Mouse (Mus musculus) forebrain, embryonic 14.5 days (tissue): ENCODE data around the gene Kif1b. TPM values are rescaled to one million over a fixed set of nuclear protein-coding genes. Genes with fewer than 3 reads are reported as not detected.

Experiments
- ATAC-seq: fragments of 200-750 bp; cut with Nextera tagmentation; 2 replicates; pipeline ENCODE4 v1.8.0; 2017; ENCODE audit warnings: mild to moderate bottlenecking, moderate library complexity
- DNase-seq: peaks from one replicate; pipeline ENCODE4 v3.0.0-alpha.2; 2015; ENCODE audit warnings: low spot score
- H3K27ac ChIP-seq: fragments of 300-500 bp; sonication (generic); 2 replicates; pipeline ENCODE4 v1.5.1; 2014; ENCODE audit warnings: low read depth, mild to moderate bottlenecking, control low read depth, low read length, moderate library complexity
- H3K27me3 ChIP-seq: fragments of 300-500 bp; sonication (generic); replicated peaks from 2 replicates; pipeline ENCODE4 v1.6.1; 2014; ENCODE audit warnings: low read length, control low read depth, mixed read lengths; ENCODE audit not compliant: control insufficient read depth, insufficient read depth
- H3K36me3 ChIP-seq: fragments of 300-500 bp; sonication (generic); 2 replicates; pipeline ENCODE4 v1.6.1; 2014; ENCODE audit warnings: low read length, control low read depth; ENCODE audit not compliant: control insufficient read depth, insufficient read depth
- H3K4me1 ChIP-seq: fragments of 300-500 bp; sonication (generic); 2 replicates; pipeline ENCODE4 v1.6.1; 2014; ENCODE audit warnings: antibody characterized with exemption, low read length, control low read depth; ENCODE audit not compliant: control insufficient read depth, insufficient read depth
- H3K4me2 ChIP-seq: fragments of 300-500 bp; sonication (generic); 2 replicates; pipeline ENCODE4 v1.6.1; 2014; ENCODE audit warnings: mild to moderate bottlenecking, control low read depth, low read length
- H3K4me3 ChIP-seq: fragments of 300-500 bp; sonication (generic); 2 replicates; pipeline ENCODE4 v1.5.1; 2014; ENCODE audit warnings: low read depth, low read length, control low read depth
- H3K9ac ChIP-seq: fragments of 300-500 bp; sonication (generic); 2 replicates; pipeline ENCODE4 v1.6.1; 2014; ENCODE audit warnings: mild to moderate bottlenecking, low read length, control low read depth, moderate library complexity
- H3K9me3 ChIP-seq: fragments of 300-500 bp; sonication (generic); replicated peaks from 2 replicates; pipeline ENCODE4 v1.6.1; 2016; ENCODE audit warnings: low read length, control low read depth, mixed read lengths; ENCODE audit not compliant: control insufficient read depth
- WGBS: fragments of 180-500 bp; shearing (Covaris S2); extraction: QIAGEN DNeasy Blood & Tissue Kit; methylation state at CpG from one replicate; pipeline ENCODE4 v1.1.7; 2014; 5-methylcytosine and 5-hydroxymethylcytosine counted together
- polyA plus RNA-seq: library from polyadenylated mRNA; unstranded; fragments of >200 nt; fragmentation: Nextera tagmentation; extraction: Ambion mirVana; gene quantifications from 2 replicates; pipeline ENCODE4 v1.2.1, GENCODE M21; 2014

Kif1b gene
- polyA plus RNA-seq, 1 experiment from 2014 or later, result 101 TPM

DNA sequence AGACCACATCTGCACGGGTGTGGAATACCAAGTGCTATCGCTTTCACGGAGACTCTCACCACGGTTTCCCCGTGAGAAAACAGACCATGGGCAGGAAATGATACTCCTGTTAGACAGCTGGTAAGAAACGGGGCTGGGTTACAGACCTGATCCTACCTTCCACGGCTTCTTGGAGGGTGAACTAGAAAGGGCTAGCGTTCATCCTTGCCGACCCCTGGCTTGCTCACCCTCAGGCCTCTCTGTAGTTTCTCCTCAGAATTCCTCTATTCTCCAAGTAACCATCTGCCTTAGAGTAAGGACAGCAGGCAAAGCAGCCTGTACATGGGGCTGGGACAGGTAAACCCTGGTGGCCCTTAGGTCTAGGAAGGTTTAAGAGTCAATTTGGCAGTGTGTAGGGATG lies 158.3 kb downstream of the Kif1b start:
- WGBS, result 88% methylated on average over 9 of the region's 9 CpGs
- Histone ChIP-seq H3K27ac (no peak overlapping the region), H3K9ac (no peak overlapping the region), H3K36me3 (peaks cover 46% of the 10 kb centered on the region), H3K4me3 (no peak overlapping the region), H3K9me3 (no peaks in the 10 kb centered on the region), H3K4me1 (no peaks in the 10 kb centered on the region), H3K4me2 (no peak overlapping the region), H3K27me3 (no peaks in the 10 kb centered on the region)
- ATAC-seq (no peak), DNase-seq (no peak)

DNA sequence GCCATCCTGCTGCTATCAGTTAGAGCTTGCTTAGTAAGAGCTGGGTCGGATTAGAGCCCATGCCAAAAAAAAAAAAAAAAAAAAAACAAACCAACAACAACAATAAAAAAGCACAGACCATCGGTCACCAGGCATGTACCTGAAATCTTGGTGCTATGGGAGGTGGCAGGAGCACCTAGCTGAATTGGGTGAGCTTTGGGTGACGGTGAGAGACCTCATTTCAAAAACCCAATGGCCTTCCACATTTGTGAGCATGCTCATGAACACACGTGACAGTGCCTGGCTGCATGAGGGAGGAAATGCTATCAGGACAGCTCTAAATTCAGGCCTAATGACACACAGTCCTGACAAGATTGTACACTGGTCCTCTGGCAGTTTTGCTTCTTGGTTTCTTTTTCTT lies 159.4 kb downstream of the Kif1b start:
- WGBS, result 65% methylated on average over 4 of the region's 4 CpGs
- no peak overlapping the region for H3K9ac ChIP-seq
- no peak for ATAC-seq

DNA sequence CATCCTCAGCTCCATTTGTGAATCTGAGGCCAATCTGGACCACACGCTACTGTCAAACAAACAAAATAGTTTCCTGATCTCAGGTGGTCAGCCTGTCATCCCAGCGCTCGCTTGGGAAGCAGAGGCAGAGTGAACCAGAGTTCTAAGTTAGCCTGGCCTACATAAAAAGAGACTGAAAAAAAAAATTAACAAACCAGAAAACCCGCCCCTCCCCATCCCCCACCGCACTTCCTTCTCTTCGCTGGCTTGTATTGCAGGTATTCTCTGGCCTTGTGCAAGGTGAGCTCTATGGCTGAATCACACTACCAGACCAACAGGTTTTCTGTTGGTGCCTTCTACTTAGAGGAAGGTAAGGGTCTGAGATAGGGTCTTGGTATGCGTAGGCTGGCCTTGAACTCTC lies 160.0 kb downstream of the Kif1b start:
- DNase-seq (no peak), ATAC-seq (no peak)
- WGBS, result 87% methylated on average over 7 of the region's 7 CpGs
- no peaks in the 10 kb centered on the region for H3K4me1 ChIP-seq
- no peak overlapping the region for H3K4me3 ChIP-seq
- no peaks in the 10 kb centered on the region for H3K9me3 ChIP-seq
- no peaks in the 10 kb centered on the region for H3K27me3 ChIP-seq
- H3K4me2 ChIP-seq, result no peak overlapping the region
- H3K36me3 ChIP-seq, result peaks cover 29% of the 10 kb centered on the region
- no peak overlapping the region for H3K9ac ChIP-seq
- no peak overlapping the region for H3K27ac ChIP-seq

More for the DNA sequence above, 159.4 kb downstream of the Kif1b start:
- Histone ChIP-seq H3K9me3 (no peaks in the 10 kb centered on the region), H3K27me3 (no peaks in the 10 kb centered on the region), H3K27ac (no peak overlapping the region), H3K4me3 (no peak overlapping the region), H3K36me3 (peaks cover 35% of the 10 kb centered on the region), H3K4me1 (no peaks in the 10 kb centered on the region), H3K4me2 (no peak overlapping the region)
- DNase-seq, result no peak

DNA sequence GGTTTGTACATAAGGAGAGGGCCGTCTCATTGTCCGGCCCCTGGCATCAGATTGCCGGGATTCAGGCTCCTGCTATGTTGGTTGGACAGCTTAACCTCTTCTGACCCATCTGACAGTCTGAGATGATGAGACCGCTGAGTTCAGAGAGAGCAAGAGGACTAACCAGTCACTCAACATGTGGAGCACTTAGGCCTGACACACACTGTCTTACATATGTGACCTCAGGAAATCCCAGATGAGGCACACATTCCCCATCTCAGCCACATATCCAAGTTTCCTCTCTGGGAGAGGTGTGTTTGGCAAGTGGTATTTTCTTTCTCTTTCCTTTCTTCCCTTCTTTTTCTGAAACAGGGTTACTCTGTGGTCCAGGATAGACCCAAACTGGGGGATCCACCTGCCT lies 162.3 kb downstream of the Kif1b start:
- no peak overlapping the region for H3K4me3 ChIP-seq
- peaks cover 7% of the 10 kb centered on the region for H3K36me3 ChIP-seq
- no peak overlapping the region for H3K27ac ChIP-seq
- H3K4me2 ChIP-seq, result no peak overlapping the region
- H3K9ac ChIP-seq, result no peak overlapping the region
- ATAC-seq (0 out of 2 replicates have a peak, but pooled peaks have one; percentile 7), DNase-seq (no peak)
- WGBS, result 88% methylated on average over 4 of the region's 4 CpGs
- no peaks in the 10 kb centered on the region for H3K9me3 ChIP-seq
- H3K4me1 ChIP-seq, result no peaks in the 10 kb centered on the region
- H3K27me3 ChIP-seq, result no peaks in the 10 kb centered on the region

DNA sequence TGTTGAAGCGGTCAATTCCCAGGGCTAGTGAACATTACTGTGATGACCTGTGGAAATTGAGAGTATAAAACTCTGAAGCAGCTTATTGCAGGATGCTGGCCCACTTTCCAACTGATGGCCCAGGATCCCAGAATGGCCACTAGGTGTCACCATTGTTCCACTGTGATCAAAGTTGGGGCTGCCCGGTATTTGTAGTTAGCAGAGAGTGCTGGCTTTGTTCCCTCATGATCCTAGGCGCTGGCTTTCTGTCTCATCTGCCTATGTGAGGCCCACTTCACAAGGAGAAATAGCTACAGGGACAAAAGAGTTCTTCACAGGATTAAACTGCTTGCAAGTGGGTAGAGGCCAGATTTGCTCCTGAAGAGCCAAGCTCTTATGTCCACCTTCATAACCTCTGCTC lies 163.0 kb downstream of the Kif1b start:
- Histone ChIP-seq H3K27ac (no peak overlapping the region), H3K4me3 (no peak overlapping the region), H3K4me1 (no peaks in the 10 kb centered on the region), H3K36me3 (peaks cover 1% of the 10 kb centered on the region; the same call in 1 of the 2 replicates), H3K9me3 (no peaks in the 10 kb centered on the region), H3K9ac (no peak overlapping the region), H3K4me2 (no peak overlapping the region), H3K27me3 (no peaks in the 10 kb centered on the region)
- peak; percentile 93 for ATAC-seq
- 3% methylated on average over 3 of the region's 3 CpGs for WGBS
- peak; percentile 93 for DNase-seq

DNA sequence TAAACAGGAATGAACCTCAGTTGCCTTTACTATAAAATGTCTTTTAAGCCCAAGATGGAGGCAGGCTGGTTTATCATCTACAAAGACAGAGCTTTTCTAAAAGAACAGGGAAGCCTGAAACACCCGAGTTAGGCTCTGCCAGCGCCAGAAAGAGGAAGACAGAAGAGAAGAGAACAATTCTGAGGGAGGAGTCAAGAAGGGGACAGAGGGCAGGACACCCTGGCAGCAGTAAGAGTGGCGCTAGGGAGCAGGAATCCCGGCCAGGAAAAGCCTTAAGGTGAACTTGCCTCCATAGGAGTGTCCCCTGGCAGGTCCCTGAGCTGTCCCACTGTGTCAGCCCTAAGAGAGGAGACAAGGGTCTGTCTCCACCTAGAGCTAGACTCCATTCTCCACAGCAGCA lies 163.9 kb downstream of the Kif1b start:
- no peaks in the 10 kb centered on the region for H3K4me1 ChIP-seq
- H3K4me3 ChIP-seq, result no peak overlapping the region
- no peak overlapping the region for H3K4me2 ChIP-seq
- no peaks in the 10 kb centered on the region for H3K9me3 ChIP-seq
- DNase-seq (no peak), ATAC-seq (no peak)
- no peak overlapping the region for H3K27ac ChIP-seq
- H3K27me3 ChIP-seq, result no peaks in the 10 kb centered on the region
- no peak overlapping the region for H3K9ac ChIP-seq
- 30% methylated on average over 4 of the region's 4 CpGs for WGBS
- no peaks in the 10 kb centered on the region for H3K36me3 ChIP-seq

DNA sequence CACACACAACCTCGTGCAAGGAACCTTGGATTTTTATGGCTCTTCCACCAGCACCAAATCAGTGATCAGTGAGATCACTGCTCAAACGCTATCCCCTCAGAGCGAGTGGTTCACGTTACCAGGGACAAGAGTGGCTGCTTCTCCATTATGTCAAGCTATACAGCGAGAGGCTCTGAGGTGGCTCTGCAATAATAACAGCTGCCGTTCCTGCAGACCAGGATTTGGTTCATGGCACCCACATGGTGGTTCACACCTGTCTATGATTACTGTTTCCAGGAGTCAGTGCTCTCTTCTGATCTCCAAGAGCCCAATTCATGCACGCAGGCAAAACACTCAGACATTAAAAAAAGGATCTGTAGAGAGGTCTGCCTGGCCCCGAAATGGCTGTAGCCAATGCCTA lies 169.0 kb downstream of the Kif1b start:
- Histone ChIP-seq H3K4me1 (no peaks in the 10 kb centered on the region), H3K36me3 (no peaks in the 10 kb centered on the region), H3K27ac (no peak overlapping the region), H3K9ac (no peak overlapping the region), H3K4me2 (no peak overlapping the region), H3K4me3 (no peak overlapping the region), H3K9me3 (no peaks in the 10 kb centered on the region), H3K27me3 (no peaks in the 10 kb centered on the region)
- WGBS, result 87% methylated on average over 8 of the region's 8 CpGs
- no peak for DNase-seq
- no peak for ATAC-seq

DNA sequence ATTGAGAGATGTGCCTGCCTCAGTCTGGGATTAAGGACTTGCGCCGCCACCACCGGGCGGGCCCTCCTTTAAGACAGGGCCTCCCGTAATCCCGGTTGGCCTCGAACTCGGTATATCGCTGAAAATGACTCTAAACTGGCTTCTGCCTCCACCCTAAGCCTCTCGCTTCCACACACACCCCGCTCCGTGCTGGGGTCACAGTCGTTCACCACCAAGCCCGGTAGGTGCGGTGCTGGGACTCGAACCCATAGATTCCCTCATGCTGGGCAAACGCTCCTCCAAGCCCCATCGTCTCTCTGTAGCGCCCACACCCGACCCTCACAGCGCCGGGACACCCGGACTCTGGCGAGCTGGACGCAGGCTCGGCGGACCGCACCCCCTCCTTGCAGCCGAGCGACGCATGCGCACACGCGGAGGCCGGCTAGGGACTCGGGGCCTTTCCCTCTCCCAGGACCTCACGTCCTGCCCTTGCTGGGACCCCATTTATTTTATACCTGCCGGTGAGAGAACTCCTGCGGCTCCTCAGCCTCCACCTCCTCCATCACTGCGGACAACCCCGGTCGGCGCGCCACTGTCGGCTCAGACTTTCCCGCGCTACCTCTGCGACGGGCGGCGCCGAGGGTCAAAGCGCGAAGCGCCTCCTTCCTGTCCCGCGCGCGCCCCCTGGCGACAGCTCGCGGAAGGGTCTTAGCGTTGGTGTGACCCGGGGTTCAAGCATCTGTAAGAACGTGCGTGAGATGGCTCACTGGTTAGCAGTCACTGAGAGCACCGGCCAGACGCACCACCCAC lies 170.3 kb downstream of the Kif1b start, which contains the start of gene Cenps:
Cenps (minus strand) TSS at position 648 of the 789 bp plus-strand sequence.
- peak within 1 kb of the TSS; percentile 72 for H3K4me2 ChIP-seq

DNA sequence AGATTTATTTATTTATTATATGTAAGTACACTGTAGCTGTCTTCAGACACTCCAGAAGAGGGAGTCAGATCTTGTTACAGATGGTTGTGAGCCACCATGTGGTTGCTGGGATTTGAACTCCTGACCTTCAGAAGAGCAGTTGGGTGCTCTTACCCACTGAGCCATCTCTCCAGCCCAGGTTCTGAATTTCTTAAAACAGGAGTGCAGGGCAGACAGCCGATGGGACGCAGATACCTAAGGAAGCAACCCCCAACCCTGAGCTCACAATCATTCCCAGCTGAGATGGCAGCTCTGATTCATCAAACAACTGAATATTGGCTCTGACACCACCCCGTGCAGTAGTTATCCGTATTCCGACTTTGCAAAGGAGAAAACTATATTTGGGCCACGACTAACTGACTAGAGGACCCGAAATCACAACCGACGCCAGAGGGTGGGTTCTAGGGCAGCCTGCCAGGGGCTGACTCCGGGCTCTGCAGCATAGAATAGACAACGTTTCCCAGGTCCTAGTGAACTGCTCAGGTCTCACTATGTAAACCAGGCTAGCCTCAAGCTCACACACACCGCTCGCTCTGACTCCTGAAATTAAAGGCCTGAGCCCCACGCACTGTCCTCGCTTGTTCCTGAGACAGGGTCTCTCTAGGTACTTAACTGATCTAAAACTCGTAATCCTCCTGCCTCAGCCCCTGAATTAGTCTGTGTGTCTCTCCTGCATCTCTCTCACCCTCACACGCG lies 171.2 kb downstream of the Kif1b start:
- ATAC-seq (0 out of 2 replicates have a peak, but pooled peaks have one; percentile 14), DNase-seq (no peak)
- no peaks in the 10 kb centered on the region for H3K4me1 ChIP-seq
- H3K36me3 ChIP-seq, result 0 out of 2 replicates have a peak, but pooled peaks cover 5% of the 10 kb centered on the region
- peak overlapping the region; percentile 68 for H3K4me3 ChIP-seq
- no peak overlapping the region for H3K27ac ChIP-seq
- H3K27me3 ChIP-seq, result no peaks in the 10 kb centered on the region
- H3K9ac ChIP-seq, result peak overlapping the region; percentile 76
- H3K4me2 ChIP-seq, result peak overlapping the region; percentile 72
- H3K9me3 ChIP-seq, result no peaks in the 10 kb centered on the region
- WGBS, result 55% methylated on average over 18 of the region's 18 CpGs

More for the DNA sequence above, 170.3 kb downstream of the Kif1b start, which contains the start of gene Cenps:
- Histone ChIP-seq H3K36me3 (no peaks in the 10 kb centered on the region), H3K4me3 (peak within 1 kb of the TSS; percentile 68), H3K9ac (peak within 1 kb of the TSS; percentile 76), H3K4me1 (no peaks in the 10 kb centered on the region), H3K27me3 (no peaks in the 10 kb centered on the region), H3K27ac (peak within 1 kb of the TSS; percentile 82), H3K9me3 (no peaks in the 10 kb centered on the region)
- ATAC-seq (peak; percentile 92), DNase-seq (peak; percentile 92)
- WGBS, result 1% methylated on average over 68 of the region's 68 CpGs
